Mouse (Mus musculus) forebrain, embryonic 16.5 days (tissue): ENCODE measurements around the gene Rnf182. TPM values are rescaled to one million over a fixed set of nuclear protein-coding genes. Genes with fewer than 3 reads are reported as not detected.

Experiments used
- polyA plus RNA-seq: library from polyadenylated mRNA; unstranded; fragments of >200 nt; fragmentation: Nextera tagmentation; extraction: Ambion mirVana; gene quantifications from 2 replicates; pipeline ENCODE4 v1.2.1, GENCODE M21; 2015

The Rnf182 gene
- polyA plus RNA-seq, 1 experiment from 2014 or later = 51.6 TPM

Other genes starting within 250 kb of the Rnf182 start
- 152 and 167 TPM in 2 replicates for gene Nol7, start 217.3 kb upstream of the Rnf182 start, polyA plus RNA-seq
- gene Ranbp9, start 134.4 kb upstream of the Rnf182 start, polyA plus RNA-seq = 11.9 and 12.1 TPM in 2 replicates
- gene Mcur1, start 55.5 kb upstream of the Rnf182 start, polyA plus RNA-seq = 6.9 TPM in 2 replicates
- gene Cd83, start 169.1 kb downstream of the Rnf182 start, polyA plus RNA-seq = 5.5 and 7.8 TPM in 2 replicates